Mouse (Mus musculus): Measurements from ENCODE around the gene Asap3.

Asap3 gene

DNA sequence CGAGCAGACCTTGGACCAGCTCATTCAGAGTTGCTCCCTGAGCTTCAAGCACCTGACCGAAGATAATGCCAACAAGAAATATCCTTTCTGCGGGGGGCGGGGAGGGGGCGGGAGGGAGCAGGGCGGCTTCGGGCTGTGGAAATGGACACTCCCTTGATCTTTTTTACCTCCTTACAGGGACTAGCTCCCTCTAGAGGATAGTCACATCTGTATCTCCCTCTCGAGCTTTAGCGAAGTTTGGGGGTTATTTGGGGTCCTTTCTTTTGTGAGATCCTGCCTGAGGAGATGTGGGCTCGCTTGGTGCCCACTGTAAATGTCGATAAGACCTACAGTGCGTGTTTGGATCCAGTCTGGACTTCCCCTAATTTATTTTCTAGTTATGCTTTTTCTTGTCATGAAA lies 24.8 kb upstream of the Asap3 start:
- DNase-seq (ENCODE audit: low spot score in 2 of 2) = no peak

DNA sequence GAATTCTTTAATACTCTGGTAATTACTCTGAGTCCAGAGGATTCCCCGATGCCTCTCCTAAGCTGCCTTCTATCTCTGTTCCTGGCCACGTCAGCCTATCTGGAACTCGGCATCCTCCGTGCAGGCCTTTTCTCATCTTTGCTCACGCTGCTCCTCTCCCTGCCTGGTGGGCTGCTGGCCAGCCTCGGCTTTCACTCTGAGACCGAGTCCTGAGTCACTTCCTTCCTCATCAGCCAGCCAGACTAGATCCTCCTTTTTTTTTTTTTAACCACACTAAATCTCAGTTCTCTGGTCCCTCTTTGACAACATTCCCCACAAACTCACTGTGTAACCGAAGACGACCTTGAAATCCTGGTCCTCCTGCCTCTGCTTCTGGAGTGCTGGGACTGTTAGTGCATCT lies 20.8 kb upstream of the Asap3 start:
- DNase-seq (ENCODE audit: low spot score in 2 of 2) = peak in 1 of 2 experiments; percentile 62

DNA sequence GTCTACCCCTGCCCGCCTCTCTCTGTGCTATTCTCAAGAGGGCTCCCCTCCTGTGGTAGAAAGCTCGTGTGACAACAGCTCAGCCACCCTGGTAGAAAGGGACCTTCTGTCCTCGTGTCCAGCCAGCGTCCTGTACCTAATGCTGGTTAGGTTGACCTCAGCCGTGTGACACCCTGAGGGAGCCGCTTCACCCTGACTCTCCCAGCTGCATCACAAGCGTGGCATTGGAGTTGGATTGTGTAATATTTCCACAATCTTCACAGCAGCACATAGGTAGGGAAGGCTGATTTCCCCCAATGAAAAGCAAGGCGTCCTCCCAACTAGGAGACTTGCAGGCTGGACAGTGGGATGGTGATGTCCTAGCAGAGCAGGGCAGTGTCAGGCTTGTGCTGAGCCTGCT lies 19.9 kb upstream of the Asap3 start:
- no peak for DNase-seq (ENCODE audit: low spot score in 2 of 2)

DNA sequence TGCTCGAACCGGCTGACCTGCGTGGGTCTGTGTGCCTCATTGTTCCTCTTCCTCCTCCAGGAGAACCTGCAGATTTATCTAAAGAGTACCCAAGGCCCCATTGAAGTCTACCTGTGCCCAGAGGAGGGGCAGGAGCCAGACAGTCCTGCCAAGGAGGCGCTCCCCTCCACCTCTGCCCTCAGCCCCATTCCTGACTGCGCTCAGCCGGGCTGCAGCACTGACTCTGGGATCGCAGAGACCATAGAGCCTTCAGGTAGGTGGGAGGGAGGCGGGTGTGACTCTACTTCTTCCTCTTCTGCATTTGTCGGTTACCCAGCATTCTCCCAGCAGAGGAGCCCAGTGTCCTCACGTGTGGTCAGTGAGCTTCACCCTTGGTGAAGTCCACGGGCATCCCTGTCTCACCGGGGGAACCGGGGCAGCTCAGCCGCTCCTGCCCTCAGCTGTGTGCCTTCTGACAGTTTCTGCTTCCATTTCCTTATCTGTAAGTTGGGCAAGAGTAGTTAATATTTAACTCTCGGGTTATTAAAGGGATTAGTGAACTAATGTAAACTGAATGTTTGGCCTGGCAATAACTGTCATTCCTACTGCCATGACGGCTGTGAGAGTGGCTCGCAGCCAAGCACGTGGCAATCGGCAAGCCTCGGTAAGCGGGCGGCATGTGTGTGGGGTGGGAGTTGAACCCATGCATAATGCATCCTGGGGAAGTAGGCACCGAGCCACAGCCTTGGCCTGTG lies 19.3 kb upstream of the Asap3 start:
- peak in 1 of 2 experiments; percentile 37 for DNase-seq (ENCODE audit: low spot score in 2 of 2)

DNA sequence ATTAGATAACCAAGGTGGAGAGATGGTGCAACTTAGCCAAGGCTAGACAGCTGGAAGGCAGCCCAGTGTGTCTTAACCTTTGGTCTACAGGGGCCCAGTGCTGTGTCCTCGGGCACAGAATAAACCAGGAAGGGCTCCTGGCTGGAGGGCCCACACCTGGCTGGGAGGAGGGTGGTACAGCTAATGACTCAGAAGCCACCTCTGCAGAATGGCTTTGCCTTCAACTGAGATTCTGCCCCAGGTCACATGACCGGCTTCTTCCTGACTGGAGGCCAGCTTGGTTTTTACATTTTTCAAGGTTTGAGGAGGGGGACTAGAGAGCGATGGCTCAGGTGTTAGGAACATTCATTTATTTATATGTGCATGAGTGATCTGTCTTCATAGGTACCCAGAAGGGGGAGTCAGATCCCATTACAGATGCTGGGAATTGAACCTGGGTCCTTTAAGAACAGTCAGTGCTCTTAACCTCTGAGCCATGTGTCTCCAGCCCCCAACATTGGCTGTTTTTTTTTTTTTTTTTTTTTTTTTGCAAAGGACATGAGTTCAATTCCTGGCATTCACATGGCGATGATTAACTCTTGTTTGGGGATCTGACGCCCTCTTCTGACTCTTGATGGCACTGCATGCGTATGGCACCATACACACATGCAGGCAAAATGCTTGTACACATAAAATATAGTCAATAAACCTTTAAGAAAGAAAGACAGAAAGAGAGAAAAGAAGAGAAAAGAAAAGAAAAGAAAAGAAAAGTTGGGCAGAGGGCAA lies 17.0 kb upstream of the Asap3 start:
- no peak for DNase-seq (ENCODE audit: low spot score in 2 of 2)

DNA sequence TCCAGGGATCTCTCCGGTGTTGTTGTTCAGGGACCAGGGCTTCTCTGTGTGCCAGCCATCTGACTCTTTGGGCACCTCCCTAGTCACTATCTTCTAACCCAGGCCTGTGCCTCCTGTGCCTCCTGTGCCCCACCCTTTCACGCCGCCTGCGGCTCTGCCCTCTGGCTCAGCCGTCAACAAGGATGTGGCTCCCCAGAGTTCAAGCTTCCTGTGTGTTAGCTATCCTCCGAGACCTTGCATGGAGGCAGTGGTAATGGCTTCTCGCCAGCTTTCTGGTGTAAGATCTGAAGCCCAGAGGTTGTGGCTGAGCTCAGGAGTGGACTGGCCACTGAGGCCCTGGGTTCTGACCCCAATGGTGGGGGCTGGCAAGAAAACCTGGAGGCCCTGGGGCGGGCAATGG lies 16.3 kb upstream of the Asap3 start:
- DNase-seq (ENCODE audit: low spot score in 2 of 2) = no peak

DNA sequence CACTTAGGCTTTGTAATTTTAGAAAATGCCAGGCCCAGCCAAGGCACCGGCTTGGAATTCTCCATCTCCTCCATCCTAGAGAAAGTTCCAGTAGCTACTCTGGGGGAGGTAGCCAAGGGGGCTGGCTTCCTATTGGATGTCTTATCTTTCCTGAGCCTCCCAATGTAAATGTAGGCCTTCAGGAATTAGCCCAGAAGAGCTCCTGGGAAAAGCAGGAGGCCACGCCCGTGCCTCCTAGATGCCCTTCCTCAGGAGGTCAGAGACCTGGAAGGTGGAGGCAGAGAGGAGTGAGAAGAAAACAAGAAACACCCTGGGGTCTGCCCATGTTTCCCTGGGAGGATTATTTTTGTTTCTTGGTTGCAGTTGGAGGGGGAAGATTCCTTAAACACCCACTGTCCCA lies 12.6 kb upstream of the Asap3 start:
- DNase-seq (ENCODE audit: low spot score in 2 of 2) = no peak

DNA sequence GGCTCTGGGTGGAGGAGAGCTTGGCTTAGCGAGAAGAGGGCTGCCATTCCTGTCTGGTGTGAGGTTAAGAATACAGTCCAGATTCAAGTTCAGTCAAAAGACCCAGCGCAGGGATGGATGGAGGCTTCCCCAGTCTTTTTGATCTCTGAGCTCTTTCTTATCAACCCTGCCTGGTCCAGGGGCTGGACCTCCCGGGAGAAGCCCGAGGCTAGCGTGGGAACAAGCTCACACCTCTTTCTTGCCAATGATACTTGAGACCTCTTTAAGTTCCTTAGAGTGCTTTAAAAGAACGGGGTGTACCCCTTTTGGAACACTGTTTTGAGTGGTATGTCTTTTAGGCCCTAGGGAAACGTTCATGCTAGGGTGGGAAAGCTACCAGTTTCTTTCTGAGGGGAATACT lies 11.1 kb upstream of the Asap3 start:
- no peak for DNase-seq (ENCODE audit: low spot score in 2 of 2)

DNA sequence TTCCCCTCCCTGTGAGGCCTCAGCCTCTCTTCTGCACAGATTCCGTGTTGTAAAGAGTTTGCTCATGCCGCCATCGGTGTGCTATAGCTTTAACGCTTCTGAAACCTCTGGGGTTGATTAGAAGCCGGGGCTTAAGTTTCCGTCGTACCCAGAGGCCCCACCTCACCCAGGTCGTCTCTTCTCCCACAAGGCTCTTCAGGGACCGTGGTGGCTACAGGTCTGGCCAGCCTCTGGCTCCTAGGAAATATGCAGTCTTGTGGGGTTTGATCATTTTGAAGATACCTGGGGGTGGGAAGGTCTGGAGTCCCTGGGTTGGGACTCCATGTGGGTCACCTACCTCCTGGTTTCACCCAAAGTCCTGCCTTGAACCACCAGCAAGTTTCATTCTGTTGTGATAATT lies 10.5 kb upstream of the Asap3 start:
- no peak for DNase-seq (ENCODE audit: low spot score in 2 of 2)

DNA sequence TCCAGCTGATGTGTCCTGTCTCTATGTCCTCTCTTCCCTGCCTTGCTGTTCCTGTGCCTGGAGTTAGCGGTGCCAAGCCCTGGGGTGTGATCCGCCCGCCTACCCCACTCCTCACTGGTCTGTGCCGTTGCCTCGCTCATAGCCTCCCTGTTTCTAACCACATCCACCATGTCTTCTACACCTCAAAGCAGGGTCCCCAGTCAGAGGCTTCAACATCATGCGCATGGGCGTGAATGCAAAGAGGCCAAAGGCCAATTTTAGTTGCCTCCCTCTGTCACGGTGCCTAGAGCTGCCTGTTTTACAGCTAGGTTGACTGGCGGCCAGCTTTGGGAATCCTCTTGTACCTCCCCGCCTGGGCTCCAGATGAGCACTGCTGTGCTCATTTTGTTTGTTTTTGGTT lies 10.0 kb upstream of the Asap3 start:
- DNase-seq (ENCODE audit: low spot score in 2 of 2) = no peak

DNA sequence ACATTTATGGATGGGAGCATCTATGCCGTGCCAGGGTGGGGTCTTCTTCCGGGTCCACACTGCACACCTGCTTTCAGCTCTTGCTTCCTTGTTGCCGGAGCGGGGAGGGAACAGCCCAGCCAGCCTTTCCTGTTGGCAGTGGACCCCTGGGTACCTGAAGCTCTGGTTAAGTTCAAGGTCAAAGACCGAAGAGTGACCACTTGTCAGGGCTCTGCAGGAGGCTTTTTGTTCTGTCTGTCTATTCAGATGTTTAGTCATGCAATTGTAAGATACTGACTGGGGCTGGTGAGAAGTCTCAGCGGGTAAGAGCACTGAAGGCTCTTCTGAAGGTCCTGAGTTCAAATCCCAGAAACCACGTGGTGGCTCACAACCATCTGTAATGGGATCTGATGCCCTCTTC lies 7.3 kb upstream of the Asap3 start:
- DNase-seq (ENCODE audit: low spot score in 2 of 2) = no peak

DNA sequence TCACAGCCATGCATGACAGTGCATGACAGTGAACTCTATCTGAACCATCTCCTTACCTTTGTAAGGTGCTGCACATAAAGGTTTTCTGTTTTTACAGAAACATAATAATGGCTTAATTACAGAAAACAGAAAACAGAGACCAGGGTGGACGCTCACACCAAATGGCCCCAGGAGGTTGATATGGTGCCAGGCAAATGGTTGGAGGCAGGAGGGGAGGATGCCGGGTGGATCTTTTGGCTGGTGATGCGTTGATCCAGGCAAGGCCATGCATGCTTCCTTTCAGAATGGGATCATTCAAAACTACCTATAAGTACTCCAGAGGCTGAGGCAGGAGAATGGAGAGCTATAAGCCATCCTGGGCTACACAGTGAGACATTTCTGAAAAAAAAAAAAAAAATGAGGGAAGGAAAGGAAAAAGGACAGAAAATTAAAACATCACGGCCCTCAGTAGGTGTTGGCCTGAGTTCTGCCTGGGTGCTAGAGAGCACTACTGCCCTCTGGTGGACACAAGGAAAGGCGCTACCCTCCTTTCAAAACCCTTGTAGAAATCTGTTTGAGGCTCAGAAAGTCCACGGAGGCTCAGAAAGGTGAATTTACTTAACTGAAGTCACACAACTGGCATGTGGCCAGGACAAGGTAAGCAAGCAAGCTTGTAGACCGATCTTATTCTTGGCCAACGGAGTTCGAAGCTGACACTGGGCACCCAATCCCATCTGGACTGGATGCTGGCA lies 6.4 kb upstream of the Asap3 start:
- DNase-seq (ENCODE audit: low spot score in 2 of 2) = no peak

DNA sequence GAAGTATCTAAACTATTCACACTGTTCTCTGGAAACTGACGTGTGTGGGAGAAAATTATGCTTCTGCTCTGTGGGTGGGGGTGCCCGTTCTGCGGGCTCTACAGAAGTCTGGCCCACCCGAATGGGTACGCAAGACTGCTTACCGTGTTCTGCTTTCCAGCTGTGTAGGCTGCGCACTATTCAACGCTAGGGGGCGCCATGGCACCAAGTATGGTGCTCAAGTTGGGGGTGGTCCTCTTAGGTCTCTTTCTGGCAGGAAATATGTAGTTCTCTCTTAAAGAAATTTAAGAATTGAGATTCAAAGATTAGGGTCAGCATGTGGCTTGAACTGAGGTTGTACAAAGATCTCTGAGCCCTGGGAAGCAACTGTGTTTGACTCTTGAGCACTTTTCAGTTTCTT lies 3.7 kb upstream of the Asap3 start:
- DNase-seq (ENCODE audit: low spot score in 2 of 2) = peak in 1 of 2 experiments; percentile 43

DNA sequence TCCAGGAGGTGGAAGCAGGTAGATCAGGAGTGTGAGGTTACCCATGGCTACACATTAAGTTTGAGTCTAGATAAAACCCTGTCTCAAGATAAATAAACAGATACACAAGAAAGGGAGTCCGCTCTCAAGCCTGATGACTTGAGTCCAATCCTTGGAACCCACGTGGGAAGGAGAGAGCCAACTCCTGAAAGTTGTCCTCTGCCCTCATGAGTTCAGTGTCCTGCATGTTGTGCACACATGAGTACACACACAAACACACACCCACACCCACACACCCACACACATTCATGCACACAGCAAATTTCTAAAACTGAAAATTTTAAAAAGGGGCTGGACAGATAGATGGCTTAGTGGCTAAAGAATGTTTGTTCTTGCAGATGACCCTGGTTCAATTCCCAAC lies 1.4 kb upstream of the Asap3 start:
- DNase-seq (ENCODE audit: low spot score in 2 of 2) = no peak

DNA sequence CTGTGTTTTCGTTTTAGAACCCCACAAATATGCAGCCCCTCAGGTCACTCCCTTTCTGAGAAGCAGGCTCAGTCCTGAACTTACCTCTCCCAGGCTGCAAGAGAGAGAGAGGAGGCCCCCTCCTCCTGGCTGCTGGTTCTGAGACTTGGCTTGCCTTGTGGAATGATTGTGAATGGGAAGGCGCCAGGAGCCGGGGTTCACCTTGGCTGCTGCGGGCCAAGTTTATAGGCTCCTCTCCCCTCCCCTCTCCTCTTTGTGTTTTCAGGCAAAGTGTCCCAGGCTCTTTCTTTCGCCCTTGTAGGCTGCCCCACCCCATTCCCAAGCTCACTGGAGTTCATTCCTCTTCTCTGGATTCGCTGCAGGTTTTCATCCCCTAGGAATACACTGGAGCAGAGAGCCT lies 778 bp downstream of the Asap3 start:
- no peak for DNase-seq (ENCODE audit: low spot score in 2 of 2)

DNA sequence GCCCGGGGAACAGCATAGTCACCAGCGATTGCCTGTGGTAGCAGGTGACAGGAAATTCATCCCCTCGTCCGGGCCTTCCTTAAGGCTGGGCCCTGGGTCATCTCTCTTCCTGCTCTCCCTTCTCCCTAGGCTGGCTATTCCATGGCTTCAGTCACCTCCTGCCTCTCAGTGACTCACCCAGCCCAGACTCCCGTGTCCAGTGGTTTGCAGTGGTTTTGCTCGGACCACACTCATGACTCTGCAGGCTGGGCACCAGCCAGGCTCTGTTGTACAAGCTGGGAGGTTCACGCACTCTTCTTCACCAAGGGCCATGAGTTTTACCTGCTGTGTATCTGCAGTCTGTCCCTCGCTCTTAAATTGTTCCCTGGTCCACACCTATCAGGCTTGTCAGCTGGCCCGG lies 4.8 kb downstream of the Asap3 start:
- DNase-seq (ENCODE audit: low spot score in 2 of 2) = no peak

DNA sequence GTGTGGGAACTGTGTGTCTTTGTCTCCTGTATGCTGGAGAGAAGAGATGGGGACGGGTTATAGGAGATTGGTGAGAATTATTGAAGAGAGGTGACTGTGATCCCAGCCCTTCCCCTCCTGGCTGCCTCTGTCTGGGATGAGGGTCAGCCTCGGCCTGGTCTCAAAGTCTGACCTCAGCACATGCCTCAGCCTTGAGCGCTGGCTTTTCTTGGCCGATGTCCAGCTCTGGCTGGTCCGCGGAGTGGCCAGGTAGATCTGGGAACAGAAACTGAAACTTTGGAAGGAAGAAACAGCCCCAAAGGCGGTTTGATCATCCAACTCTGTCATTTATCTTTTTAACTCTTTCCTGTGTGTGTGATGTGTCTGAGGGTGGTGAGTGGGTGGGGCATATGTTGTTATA lies 7.5 kb downstream of the Asap3 start:
- no peak for DNase-seq (ENCODE audit: low spot score in 2 of 2)

DNA sequence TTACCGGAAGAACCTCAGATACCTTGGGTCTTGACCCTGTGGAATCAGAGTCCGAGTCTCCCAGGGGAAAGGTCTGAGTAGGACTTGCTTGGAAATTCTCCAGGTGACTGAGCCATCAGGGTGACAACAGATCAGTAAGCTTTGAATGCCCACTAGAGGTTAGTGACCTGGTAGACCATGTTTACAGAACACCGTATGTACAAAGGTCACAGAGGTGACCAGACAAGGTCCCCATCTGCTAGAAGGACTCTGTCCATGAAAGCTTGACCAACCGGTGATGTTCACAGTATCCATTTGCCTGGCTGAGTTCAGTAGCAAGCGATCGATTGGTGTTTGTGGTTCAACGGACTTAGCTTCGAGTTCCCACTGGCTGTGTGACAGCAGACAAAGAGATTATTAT lies 8.7 kb downstream of the Asap3 start:
- DNase-seq (ENCODE audit: low spot score in 2 of 2) = no peak

DNA sequence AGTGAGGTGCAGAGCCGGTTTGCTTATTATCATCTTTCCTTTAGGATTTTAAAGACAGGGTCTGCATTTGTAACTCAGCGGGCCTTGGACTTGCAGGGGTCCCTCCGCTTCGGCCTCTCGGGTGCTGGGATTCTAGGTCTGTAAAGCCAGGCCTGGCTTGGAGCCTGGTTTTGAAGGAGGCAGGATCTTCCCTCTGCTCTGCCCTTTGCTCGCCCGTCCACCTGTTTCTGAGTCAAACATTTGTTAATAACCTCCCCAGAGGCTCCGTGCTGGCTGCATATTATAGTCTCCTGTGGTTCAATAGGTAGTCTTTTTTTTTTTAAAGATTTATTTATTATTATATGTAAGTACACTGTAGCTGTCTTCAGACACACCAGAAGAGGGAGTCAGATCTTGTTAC lies 9.4 kb downstream of the Asap3 start:
- DNase-seq (ENCODE audit: low spot score in 2 of 2) = no peak

DNA sequence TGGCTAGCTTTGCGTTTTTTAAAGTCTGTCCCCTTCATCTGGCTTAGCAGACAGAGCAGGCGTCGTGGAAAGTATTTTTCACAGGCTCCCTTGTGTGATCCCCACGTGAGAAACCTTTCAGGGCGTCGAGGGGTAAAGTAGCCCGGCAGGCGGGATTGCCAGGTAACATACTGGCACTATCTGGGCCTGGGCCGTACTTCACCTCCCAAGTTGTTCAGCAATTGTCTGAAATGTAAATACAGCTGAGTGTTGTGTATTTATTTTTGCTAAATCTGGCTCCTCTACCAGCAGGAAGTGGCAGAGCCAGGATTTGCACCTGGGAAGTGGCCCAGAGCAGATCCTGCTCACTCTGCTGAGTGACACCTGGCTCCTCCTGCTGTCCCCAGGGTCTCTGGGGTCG lies 10.9 kb downstream of the Asap3 start:
- no peak for DNase-seq (ENCODE audit: low spot score in 2 of 2)

DNA sequence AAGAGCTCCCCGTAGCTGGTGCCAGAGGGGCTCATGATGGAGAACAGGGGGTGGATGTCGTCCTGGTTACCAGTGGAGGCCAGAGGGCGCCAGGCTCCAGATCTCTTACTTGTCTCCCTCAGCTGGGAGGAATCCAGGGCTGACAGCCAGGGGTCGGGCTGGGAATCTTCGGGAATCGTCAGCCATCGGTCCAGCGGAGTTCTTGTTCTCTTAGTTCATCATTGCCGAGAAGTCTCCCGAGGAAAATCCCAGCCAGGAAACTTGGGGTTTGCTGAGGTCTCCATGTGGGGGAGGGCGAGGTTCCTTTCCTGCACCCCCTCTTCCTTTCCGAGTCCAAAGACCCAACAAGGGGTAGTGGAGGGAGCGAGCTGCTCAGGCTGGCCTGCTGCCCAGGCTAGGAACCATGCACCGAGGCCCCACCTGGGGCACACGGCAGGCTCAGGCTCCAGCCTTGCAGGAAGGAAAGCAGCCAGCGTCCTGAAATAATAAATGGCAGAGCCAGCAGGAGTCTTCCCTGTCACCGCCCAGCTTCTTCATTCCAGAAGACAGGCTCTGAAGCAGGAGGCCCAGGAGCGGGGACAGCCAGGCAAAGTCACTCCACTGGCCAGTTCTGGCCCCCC lies 12.5 kb downstream of the Asap3 start:
- peak in 1 of 2 experiments; percentile 76 for DNase-seq (ENCODE audit: low spot score in 2 of 2)

DNA sequence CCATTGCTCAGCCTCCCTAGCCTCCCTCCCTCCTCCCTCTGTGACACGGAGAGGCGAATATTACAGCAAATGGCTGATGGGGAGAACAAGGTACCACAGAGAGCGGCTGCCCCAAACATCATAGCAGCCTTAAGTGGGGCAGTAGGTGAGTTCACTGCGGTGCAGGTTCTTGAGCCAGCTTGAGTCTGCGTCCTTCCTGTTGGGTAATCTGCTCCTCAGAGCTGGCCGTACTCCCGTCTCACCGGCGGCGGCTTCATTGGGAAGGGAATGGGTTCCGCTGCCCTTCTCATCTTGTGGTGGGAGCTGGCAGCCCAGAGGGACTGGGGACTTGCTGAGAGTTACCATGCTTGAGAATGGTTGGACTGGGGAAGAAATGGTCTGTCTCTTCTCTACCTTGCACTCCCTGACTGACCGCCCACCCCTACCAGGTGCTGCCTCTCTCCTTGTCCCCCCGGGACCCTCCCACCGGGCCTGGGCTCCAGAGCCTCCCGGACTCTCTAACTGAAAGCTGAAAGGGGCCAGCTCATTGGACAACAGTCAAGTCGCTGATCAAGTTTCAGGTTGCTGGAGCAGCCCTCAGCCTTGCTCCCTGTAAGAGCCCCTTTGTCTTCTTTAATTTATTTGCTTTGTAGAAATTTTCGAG lies 14.1 kb downstream of the Asap3 start:
- DNase-seq (ENCODE audit: low spot score in 2 of 2) = no peak

Measured in urinary bladder, adult 18-20 months (tissue).